Mouse (Mus musculus) naive thymus-derived CD4-positive, alpha-beta T cell, adult 2 months (primary cell): ENCODE measurements around the gene Tars2.
"Not testable (repeated sequence)": the region's sequence is repeated elsewhere in the genome, so short reads cannot be mapped to it uniquely, and the experiment has no call there.

Source experiments
- DNase-seq: peaks from one replicate; pipeline ENCODE4 v3.0.0-alpha.2; 2011; ENCODE audit warnings: low read depth

Gene Tars2

GRCm38 (mm10) chr3:95694808-95695703, 65.0 kb downstream of the Tars2 start:
- no peak for DNase-seq

- DNase-seq, result no peak
These were observed 65.9 kb downstream of the Tars2 start for GRCm38 (mm10) chr3:95693821-95694807.

- DNase-seq, result no peak
These were observed 67.3 kb downstream of the Tars2 start for GRCm38 (mm10) chr3:95692677-95693076.

- not testable (repeated sequence) for DNase-seq
These were observed 69.5 kb downstream of the Tars2 start for GRCm38 (mm10) chr3:95690552-95690951.
